Mouse (Mus musculus) bone marrow, adult 2 months (tissue): ENCODE data around the gene Erf. TPM values are rescaled to one million over a fixed set of nuclear protein-coding genes. Genes with fewer than 3 reads are reported as not detected.

ENCODE experiments used
- H3K27ac ChIP-seq: fragments of 200-500 bp; 2 replicates; pipeline ENCODE4 v1.5.1; 2012; ENCODE audit warnings: low read depth, mild to moderate bottlenecking, control low read depth, inconsistent platforms, low read length; ENCODE audit not compliant: control insufficient read depth, poor library complexity, insufficient read depth
- H3K4me1 ChIP-seq: fragments of 200-500 bp; 2 replicates; pipeline ENCODE4 v1.6.1; 2011; ENCODE audit warnings: low read length; ENCODE audit not compliant: control insufficient read depth, insufficient read depth
- H3K4me3 ChIP-seq: fragments of 200-500 bp; replicated peaks from 2 replicates; pipeline ENCODE3; 2011; ENCODE audit warnings: mild to moderate bottlenecking, low read depth, low read length, control low read depth; ENCODE audit not compliant: control insufficient read depth
- CTCF ChIP-seq: fragments of 200-500 bp; IDR thresholded peaks from 2 replicates; pipeline ENCODE4 v1.5.1; 2011; ENCODE audit warnings: low read length, control low read depth; ENCODE audit not compliant: control insufficient read depth, insufficient read depth
- POLR2A ChIP-seq: fragments of 200-500 bp; IDR thresholded peaks from 2 replicates; pipeline ENCODE4 v1.6.1; 2011; ENCODE audit warnings: low read depth, mild to moderate bottlenecking, control low read depth, low read length, borderline replicate concordance; ENCODE audit not compliant: control insufficient read depth
- WGBS: fragments of 180-500 bp; shearing (Covaris S2); methylation state at CpG from one replicate; pipeline ENCODE4 v1.1.7; 2018; 5-methylcytosine and 5-hydroxymethylcytosine counted together
- polyA plus RNA-seq: library from polyadenylated mRNA; stranded (reverse); fragments of >200 nt; gene quantifications from 2 replicates; pipeline ENCODE4 v1.2.4, GENCODE M21; 2011; ENCODE audit warnings: low replicate concordance; ENCODE audit not compliant: missing spikeins, insufficient read depth, insufficient read length

Erf gene
- polyA plus RNA-seq, 1 experiment: 14.6 TPM

DNA sequence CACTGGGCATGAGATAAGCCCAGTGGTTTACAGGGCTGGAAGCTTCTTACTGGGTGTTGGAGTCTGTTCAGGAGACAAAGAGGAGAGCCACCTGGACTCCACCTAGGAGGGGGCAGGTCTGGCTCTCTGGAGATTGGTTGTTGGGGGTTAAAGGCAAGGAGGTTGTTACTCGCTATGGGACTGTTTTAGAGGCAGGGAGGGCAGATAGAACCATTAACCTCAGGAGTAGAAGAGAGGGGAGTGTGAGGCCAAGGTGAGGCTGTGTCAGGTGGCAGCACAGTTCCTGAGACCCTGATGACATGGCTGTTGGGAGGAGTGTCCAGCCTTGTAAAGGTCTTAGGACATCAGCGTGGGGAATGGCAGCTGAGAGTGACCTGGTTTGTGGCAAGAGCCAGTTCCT is 33.6 kb upstream of the Erf start:
- WGBS: 35% methylated on average over 2 of the region's 2 CpGs
- TF ChIP-seq POLR2A (no peak), CTCF (no peak)
- Histone ChIP-seq H3K4me3 (no peak overlapping the region), H3K27ac (no peak overlapping the region), H3K4me1 (peaks cover 13% of the 10 kb centered on the region)

DNA sequence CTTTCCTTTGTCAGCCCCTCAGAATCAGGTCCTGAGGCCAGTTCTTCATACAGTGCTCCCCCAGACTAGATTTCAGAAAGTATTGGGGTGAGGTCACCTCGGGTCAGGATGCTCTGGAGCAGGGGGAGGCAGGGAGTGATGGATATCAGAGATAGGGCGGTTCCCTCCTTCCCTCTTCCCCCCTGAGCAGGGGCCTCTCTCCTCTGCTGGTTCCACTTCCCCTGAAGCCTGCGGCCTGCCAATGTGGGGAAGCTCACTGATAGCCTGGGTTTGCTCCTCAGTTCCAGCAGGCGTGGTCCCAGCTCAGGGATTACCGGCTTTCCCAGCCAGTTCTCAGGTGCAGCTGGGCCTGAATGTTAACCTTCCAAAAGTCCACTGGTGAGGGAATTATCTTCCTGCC is 33.1 kb upstream of the Erf start:
- no peak for TF ChIP-seq CTCF
- TF ChIP-seq POLR2A: no peak
- peak overlapping the region; percentile 73 for H3K27ac ChIP-seq
- peaks cover 13% of the 10 kb centered on the region for H3K4me1 ChIP-seq
- WGBS: 5% methylated on average over 5 of the region's 5 CpGs
- H3K4me3 ChIP-seq: peak overlapping the region; percentile 76

- 1% methylated on average over 34 of the region's 36 CpGs for WGBS
- Histone ChIP-seq H3K4me3 (peak overlapping the region; percentile 76), H3K27ac (peak overlapping the region; percentile 73), H3K4me1 (peaks cover 13% of the 10 kb centered on the region)
- TF ChIP-seq CTCF: no peak
- TF ChIP-seq POLR2A: no peak
These were observed 32.2 kb upstream of the Erf start for GRCm38 (mm10) chr7:25282731-25283211.

DNA sequence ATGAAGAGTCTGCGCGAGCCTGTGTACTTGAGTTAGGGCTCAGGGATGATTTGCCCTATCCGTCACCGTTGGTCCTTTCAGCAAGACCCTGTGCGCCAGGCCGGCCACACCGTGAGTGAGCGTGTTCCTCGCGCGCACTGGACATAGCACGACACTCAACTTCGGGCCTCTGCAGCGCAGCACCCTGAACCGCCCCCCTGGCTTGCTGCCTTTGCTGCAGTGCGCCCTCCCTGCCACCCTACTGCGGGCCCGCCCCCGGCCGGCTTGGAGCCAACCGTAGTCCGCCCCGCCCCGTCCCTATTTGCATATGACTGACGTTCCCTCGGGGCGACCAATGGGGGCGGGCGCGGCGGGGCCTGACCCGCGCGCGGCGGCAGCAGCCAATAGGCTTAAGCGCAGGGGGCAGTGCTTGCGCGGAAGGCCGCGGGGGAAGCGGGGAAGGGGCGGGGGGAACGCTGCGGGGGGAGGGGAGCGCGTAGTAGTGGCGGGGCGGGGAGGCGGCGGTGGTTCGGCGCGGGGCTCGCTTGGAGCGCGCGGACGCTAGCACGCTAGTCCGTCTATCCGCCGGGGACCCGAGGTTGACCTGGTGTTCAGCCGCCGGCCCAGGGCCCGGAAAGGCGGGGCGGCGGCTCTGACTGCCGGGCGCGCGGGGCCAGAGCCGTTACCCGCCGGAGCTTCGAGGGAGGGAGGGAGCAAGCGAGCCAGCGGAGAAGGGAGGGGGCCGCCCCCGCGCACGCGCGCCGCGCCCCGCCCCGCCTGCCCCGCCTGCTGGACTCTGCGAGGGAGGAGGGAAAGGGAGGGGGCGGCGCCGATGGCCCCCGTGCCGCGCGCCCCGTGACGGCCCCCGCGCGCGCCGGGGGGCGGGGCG is 31.4 kb upstream of the Erf start:
- Histone ChIP-seq H3K27ac (peak overlapping the region; percentile 97), H3K4me1 (peaks cover 14% of the 10 kb centered on the region), H3K4me3 (peak overlapping the region; percentile 65)
- TF ChIP-seq POLR2A (peak; percentile 97), CTCF (peak; percentile 0; the same call in 1 of the 2 replicates)
- 1% methylated on average over 73 of the region's 108 CpGs for WGBS

GRCm38 (mm10) chr7:25281166-25281733 is 30.7 kb upstream of the Erf start:
- 27% methylated on average over 12 of the region's 12 CpGs for WGBS
- Histone ChIP-seq H3K4me1 (peaks cover 14% of the 10 kb centered on the region), H3K27ac (peak overlapping the region; percentile 89), H3K4me3 (peak overlapping the region; percentile 65)
- no peak for TF ChIP-seq POLR2A
- TF ChIP-seq CTCF: no peak; the same call in 1 of the 2 replicates

DNA sequence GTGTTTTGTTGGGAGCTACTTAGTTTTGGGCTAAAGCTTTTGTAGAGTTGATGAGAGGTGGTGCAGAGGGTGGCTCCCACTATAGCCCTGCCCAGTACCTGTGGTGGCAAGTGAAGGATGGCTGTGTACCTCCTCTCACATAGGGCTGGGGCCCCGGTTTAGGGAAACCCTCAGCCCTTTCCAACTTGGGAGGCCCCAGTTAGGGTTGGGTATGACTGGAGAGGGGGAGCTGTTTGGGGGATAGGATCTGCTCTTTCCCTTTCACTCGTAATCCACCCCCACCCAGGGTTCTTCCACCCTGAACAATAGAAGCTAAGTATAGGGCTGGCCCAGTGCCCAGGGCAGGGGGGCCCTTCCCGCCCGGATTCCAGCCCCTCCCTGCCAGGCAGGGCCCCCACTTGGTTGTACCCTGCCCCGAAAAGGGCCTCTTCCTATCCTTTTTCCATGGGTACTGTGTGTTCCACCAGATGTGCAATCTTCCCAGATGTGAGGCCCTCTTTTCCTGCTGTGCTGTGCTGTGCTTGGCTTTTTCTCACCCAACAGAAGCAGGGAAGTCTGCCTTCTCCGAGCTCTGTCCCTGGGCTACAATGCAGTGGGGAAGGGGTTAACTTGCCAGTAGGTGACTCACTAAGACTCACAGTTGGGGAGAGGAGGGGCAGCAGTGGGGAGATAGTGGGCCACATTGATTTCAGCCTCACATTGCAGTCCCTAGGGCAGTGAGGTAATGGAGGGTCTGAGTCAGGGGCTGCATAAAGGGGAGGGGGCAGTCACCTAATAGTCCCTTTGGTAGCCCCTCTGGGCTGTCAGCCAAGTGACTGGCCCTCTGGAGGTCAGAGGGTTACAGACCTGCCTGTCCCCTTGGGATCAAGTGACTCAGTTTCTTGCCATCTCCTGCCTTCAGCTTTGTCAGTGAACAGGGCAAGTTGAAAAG is 29.6 kb upstream of the Erf start:
- 5% methylated on average over 6 of the region's 6 CpGs for WGBS
- Histone ChIP-seq H3K4me1 (peaks cover 14% of the 10 kb centered on the region), H3K4me3 (peak overlapping the region; percentile 76), H3K27ac (peak overlapping the region; percentile 87)
- TF ChIP-seq POLR2A: no peak
- no peak for TF ChIP-seq CTCF

DNA sequence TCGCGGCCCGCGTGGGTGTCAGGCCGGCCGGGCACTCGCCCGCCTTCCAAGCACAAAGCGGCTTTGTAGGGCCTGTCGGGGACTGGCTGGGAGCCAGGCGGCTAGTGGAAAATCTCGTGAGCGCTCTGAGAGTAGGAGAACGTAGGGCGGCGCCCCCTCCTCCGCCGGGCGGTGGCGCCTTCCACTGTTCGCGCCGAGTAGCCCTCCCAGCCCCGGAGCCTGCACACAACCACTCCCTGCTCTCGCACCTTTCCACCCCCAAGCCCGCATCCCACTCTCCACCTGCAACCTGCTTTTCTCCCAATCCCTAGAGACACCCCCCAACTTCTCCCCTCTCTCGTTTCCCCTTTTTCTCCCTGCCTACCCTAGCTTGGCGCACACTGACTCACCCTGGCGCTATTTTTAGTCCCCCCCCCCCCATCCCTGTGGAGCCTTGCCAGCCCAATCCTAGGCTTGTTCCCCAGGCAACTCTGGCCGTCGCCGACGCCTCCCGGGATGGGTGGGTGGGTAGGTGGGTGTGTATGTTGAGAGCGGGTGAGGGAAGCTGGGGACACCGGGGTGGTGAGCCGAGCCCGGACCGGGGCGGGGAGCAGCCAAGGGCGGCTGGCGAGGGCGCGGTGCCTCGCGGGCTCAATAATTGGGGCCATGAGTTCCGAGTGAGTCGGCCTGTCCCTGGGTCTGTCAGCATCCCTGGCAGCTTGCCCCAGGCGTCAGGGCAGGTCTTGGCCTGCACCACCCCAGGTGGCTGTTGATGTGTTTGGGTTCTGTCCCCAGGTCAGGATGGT is 28.7 kb upstream of the Erf start:
- Histone ChIP-seq H3K4me1 (peaks cover 15% of the 10 kb centered on the region), H3K27ac (peak overlapping the region; percentile 87), H3K4me3 (peak overlapping the region; percentile 76)
- TF ChIP-seq CTCF (no peak), POLR2A (peak; percentile 54)
- WGBS: under 1% methylated on average over 48 of the region's 49 CpGs
